Mouse (Mus musculus): ENCODE measurements around the gene Gnai2. TPM values are rescaled to one million over a fixed set of nuclear protein-coding genes. Genes with fewer than 3 reads are reported as not detected.

Gene Gnai2
- total RNA-seq, 2 experiments from 2014 or later = 221 to 245 TPM

DNA sequence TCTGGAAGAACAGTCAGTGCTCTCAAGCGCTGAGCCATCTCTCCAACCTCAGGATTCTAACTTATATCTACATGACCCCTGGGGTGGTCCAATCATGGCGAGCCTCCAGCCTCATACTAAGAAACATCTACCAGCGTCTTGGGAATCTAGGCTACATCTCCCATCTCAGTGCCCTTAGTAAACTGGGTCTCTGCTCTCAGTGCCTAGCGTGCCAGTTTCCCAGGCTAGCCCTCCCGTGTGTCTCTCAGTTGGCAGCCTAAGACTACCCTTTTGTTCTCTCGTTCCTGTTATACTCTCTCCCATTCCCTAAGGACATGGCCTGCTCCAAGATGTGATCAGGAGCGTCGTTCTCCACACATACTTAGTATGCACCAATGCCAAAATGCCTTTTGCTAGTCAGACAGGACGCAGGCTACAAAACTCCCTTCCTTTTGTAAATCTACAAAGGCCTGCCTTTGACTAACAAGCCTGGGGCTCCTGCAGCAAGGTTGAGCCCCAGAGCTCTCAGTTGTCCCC, 3.8 kb downstream of the Gnai2 start:
- DNase-seq = no peak

GRCm38 (mm10) chr9:107630576-107630975, 4.6 kb downstream of the Gnai2 start:
- DNase-seq = no peak

DNA sequence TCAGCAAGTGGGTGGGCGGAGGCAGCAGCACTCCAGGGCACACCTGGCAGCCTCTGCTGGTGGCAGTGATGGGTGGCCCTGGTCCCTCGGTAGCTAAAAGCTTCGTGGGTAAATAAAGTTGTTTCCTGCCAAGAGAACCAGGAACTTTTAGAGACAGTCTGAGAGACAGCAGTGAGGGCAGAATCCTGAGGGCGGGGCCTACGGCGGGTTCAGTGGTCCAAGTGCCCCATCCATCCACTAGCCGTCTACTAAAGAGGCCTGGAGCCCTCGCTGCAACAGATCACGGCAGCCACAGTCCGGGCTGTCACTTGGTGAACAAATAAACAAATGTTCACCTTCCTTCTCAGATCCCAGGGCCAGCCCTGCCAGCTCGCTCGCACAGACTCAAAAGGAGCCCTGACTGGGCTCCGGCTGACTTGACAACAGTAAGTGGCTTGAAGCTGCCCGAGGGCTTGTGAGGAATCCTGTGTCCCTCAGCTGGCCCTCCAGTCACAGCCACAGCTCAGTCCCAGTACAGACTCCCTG, 5.2 kb downstream of the Gnai2 start:
- DNase-seq = no peak

DNA sequence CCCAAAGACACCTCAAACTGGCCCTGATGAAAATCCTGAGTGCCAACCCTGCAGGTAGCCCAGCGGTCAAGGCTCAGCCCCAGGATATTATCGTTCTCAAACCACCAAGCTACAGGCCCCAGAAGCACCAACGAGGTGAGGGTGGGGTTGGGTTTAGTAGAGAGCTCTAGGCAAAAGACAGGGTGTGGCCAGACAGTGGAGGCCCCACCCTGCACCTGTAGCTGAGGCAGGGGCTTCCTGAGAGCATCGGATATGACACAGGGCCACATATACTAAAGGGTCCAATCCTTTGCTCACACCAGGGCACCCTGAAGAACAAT, 5.8 kb downstream of the Gnai2 start:
- no peak for DNase-seq

GRCm38 (mm10) chr9:107628721-107629410, 6.3 kb downstream of the Gnai2 start:
- peak; percentile 49 to 53 for DNase-seq

GRCm38 (mm10) chr9:107627387-107628255, 7.5 kb downstream of the Gnai2 start:
- no peak for DNase-seq

GRCm38 (mm10) chr9:107626844-107627277, 8.3 kb downstream of the Gnai2 start:
- DNase-seq = peak; percentile 76 to 91

DNA sequence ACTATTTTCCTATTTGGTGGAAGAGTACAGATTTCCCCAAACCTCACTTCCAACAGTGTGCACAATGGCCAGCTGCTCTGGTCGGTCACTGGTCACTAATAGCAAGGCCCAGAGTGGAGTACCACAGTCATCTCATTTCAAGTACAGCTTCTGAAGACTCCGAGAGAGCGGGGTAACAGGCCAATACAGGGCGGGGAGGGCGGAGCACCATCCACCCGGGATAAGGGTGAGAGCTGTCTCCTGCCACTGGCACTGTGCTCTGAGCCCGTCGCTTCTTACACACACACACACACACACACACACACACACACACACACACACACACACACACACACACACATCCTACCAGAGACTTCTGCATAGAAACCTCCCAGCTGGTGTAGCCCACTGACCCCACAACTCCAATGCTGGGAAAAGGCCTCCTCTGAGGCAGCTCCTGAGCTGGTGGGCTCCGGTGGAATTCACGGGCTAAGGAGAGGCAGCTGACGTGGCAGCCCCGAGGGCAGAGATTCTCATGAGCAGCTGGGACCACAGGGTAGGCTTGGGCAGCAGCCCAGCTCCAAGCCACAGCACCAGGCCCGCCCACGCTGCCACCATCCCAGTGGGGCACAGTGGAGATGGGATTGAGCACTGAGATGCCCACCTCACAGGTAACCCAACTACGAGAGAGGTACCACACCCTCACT, 8.9 kb downstream of the Gnai2 start:
- no peak for DNase-seq

DNA sequence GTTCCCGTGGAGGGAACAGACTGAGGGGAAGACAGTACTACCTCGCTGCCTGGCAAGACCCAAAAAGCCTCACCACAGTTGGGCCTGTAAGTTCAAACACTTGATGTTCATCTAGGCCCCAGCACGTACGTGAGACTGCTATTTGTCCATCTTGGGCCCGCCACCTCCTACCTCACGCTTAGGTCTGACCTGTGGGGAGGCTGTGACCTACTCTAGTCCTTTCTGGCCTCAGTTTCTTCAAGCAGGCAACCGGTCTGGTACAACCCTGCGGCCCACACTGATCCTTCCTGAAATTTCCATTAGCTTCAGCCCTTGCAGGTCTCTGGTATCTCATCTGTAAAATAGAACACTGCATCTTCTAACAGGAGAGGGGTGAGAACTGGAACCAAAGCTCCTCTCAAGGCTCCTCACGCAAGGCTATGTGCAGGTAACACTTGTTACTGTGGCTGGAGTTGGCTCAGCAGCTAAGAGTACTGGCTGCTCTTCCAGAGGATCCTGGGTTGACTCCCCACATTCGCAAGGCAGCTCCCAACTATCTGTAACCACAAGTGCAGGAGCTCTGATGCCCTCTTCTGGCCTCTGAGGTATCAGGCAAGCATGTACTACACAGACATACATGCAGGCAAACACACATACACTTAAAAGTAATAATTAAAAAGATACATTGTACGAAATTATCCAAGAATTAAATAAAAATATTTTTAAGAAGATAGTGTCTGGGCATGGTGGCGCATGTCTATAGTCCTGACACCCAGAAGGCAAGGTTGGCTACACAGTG, 9.6 kb downstream of the Gnai2 start:
- no peak for DNase-seq

DNA sequence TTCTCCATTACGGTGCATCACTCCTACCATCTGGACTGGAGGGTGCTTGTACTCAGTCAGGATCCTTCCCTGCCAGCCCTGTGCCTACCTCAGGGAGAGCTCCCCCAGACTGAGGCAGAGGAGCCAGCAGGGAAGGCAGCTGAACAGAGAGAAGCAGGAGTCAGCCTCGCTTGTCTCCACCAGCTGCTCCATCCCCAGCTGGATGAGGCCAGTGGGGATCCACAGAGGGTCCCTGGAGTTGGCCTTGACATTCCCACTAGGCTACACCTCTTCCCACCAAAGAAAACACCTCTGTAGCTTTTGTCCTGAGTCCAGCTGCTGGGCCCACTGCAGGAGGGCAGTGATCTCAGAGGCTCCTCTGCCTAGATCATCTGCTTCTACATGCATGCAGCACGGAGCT, 10.2 kb downstream of the Gnai2 start:
- DNase-seq = no peak

DNA sequence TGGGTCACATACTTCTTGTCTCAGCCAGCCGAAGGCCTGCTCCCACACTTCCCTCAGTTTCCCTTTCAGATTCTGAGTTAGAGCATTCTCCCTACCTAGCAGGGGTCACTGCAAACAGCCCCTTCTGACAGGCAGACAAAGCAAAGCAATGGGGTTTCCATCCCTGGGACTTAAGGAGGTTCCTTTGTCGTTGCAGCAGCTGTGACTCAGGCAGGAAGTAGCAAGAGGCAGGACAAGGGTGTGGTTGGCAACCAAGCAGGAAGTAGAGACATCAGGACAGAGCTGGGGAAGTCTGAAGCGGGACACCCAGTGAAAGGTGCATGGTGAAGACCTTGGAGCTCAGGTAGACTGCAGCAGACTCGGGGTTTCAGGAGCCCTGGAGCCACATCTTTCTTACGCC, 10.6 kb downstream of the Gnai2 start:
- DNase-seq = peak in 1 of 2 experiments; percentile 39

DNA sequence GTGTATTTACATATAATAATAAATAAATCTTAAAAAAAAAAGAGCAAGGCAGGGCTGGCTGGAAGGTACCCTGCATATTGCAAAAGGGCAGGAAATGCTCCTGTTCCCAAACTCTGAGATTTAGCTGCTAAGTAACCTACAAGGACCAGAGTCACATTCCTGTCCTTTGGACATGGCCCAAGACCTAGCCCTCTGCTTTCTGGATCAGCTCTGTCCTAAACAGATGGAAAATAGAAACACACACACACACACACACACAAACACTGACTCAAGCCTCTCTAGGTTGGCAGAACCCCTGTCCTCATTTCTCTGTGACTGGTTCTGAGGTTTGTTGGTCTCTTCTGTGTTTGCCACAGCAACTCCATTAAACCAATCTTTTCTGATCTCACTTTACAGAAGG, 14.2 kb downstream of the Gnai2 start:
- DNase-seq = no peak

DNA sequence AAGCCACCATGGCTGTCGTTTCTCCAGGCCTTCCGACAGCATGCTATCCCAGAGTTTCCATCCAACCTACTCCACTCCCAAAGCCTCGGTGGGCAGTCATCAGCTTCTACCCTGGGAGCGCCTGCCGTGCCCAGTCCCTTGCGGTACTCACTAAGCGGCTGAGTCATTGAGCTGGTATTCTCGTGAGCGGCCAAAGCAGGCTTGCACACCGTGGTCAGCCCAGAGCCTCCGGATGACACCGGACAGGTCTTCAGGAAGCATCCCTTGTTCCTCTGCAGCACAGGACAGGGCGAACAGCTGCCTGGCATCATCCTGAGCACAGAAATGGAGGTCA, 15.7 kb downstream of the Gnai2 start:
- peak; percentile 59 to 66 for DNase-seq

DNA sequence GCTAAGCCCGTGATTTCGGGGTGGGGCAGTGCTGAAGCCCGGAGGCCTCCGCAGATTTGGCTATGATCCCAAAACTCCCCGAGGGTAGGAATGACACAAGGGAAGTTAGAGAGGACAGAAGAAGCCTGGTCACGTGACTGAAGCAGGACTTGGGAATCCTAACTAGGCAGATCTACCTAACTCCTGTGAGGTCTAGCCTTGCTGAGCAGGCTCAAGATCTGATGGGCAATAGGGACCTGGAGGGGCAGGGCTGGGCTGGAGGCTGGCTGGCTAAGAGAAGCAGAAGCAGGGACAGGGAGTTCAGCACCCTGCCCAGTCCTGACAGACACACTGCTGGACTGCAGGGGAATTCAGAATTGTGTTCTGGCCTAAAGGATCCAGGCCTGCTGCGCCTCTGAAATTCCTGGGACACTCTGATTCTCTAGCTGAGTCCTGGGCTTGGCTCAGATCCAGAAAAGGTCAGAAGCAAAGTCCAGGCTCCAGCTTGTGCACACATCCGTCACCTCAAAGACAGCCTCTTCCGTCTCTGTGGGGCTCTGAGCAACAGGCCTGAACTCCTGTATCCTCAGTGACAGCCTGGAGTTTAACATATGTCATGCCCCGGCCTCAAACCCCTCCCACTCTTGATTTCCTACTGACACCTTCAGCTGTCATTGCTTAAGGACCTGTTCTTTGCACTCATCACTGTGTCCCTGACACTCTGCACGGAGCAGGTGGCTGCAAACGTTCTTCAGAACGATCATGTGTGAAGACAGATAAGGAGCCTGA, 16.2 kb downstream of the Gnai2 start:
- DNase-seq = peak; percentile 54 to 76

DNA sequence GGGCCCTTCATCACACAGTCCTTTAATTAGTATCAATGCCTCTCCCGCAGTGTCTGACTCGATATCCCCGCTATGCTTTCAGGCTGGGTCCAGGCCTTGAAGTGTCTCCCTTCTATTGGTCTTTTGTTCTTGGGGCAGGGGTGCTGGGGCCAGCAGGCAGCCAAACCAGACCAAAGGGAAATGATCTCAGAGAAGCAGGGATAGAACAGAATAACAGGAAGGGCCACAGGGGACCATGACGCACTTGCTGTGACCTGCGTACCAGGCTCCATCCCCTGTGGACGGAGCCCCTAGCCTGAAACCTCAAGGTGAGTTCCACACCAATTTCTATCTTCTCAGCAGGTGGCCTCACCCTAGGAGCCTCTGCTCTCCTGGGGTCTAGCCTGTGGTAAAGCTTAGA, 17.1 kb downstream of the Gnai2 start:
- no peak for DNase-seq

DNA sequence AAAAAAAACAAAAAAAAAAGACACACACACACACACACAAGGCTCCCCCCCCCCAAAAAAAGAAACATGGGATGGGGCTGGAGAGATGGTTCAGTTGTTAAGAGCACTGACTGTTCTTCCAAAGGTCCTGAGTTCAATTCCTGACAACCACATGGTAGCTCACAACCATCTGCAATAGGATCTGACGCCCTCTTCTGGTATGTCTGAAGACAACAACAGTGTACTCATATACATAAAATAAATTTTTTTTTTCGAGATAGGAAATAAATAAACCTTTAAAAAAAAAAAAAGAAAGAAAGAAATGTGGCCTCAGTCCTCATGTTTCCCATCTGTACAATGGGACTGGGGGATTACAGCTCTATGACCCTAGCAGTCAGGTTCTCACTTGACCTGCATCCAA, 17.7 kb downstream of the Gnai2 start:
- no peak for DNase-seq

GRCm38 (mm10) chr9:107615035-107615434, 20.1 kb downstream of the Gnai2 start:
- DNase-seq = no peak

- DNase-seq = peak in 1 of 2 experiments; percentile 27
Observed at GRCm38 (mm10) chr9:107612945-107613569, 22.1 kb downstream of the Gnai2 start.

DNA sequence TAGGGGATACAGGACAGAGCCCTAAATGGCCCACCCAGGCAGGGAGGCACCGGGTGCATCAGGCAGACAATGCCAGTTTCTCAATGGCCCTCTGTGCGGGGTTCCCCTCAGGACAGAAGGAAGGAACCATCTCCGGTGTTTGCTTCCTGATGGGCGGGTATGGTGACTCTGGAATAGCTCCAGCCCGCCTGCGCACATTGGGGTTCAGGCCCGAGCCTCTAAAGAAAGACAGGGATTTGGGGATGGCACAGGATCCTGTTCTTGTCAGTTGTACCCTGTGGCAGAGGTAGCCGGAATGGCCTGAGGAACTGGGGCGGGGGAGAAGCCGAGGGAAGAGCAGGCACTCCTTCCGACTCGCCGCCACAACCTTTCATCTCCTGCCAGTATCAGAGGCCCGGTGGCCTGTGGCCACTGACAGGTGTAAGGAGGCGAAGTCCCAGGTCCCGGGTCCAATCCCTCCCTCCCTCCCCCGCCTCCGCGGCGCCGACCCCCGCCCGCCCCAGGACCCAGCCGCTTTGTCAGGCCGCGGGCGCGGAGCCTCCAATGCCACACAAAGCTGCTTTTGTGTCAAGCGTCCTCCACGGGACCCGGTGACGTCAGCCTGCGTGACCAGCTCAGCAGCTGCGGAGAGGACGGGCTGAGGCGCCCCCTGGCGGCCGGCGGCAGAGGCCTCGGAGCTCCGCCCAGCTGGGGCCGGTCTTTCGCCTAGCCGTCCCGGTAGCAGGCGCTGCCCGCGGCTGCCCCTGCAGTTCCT, 22.8 kb downstream of the Gnai2 start:
- DNase-seq = peak; percentile 100
